Mouse (Mus musculus) hindbrain, embryonic 16.5 days (tissue): ENCODE measurements around the gene Stpg1. TPM values are rescaled to one million over a fixed set of nuclear protein-coding genes. Genes with fewer than 3 reads are reported as not detected.

Source experiments
- ATAC-seq: fragments of 200-750 bp; cut with Nextera tagmentation; 2 replicates; pipeline ENCODE4 v1.8.0; 2017; ENCODE audit warnings: moderate TSS enrichment, moderate library complexity
- H3K27ac ChIP-seq: fragments of 300-500 bp; sonication (generic); 2 replicates; pipeline ENCODE4 v1.5.1; 2014; ENCODE audit warnings: low read depth, mild to moderate bottlenecking, control low read depth, low read length, moderate library complexity
- H3K27me3 ChIP-seq: fragments of 300-500 bp; sonication (generic); replicated peaks from 2 replicates; pipeline ENCODE4 v1.6.1; 2014; ENCODE audit warnings: low read length; ENCODE audit not compliant: control insufficient read depth, insufficient read depth
- H3K36me3 ChIP-seq: fragments of 300-500 bp; sonication (generic); 2 replicates; pipeline ENCODE4 v1.6.1; 2014; ENCODE audit warnings: mild to moderate bottlenecking, low read length, moderate library complexity, mixed read lengths; ENCODE audit not compliant: control insufficient read depth, insufficient read depth
- H3K4me1 ChIP-seq: fragments of 300-500 bp; sonication (generic); 2 replicates; pipeline ENCODE4 v1.6.1; 2014; ENCODE audit warnings: low read depth, low read length; ENCODE audit not compliant: control insufficient read depth, insufficient read depth
- H3K4me2 ChIP-seq: fragments of 300-500 bp; sonication (generic); 2 replicates; pipeline ENCODE4 v1.6.1; 2014; ENCODE audit warnings: mild to moderate bottlenecking, low read length, control low read depth, moderate library complexity
- H3K4me3 ChIP-seq: fragments of 300-500 bp; sonication (generic); 2 replicates; pipeline ENCODE4 v1.5.1; 2014; ENCODE audit warnings: mild to moderate bottlenecking, low read length, control low read depth, moderate library complexity
- H3K9ac ChIP-seq: fragments of 300-500 bp; sonication (generic); 2 replicates; pipeline ENCODE4 v1.6.1; 2014; ENCODE audit warnings: low read depth, mild to moderate bottlenecking, control low read depth, low read length, moderate library complexity
- H3K9me3 ChIP-seq: fragments of 300-500 bp; sonication (generic); 2 replicates; pipeline ENCODE4 v1.6.1; 2014; ENCODE audit warnings: mild to moderate bottlenecking, low read length, moderate library complexity; ENCODE audit not compliant: control insufficient read depth
- WGBS: fragments of 180-500 bp; shearing (Covaris S2); extraction: QIAGEN DNeasy Blood & Tissue Kit; methylation state at CpG from one replicate; pipeline ENCODE4 v1.1.7; 2014; 5-methylcytosine and 5-hydroxymethylcytosine counted together
- microRNA-seq: library from miRNA; unstranded; fragments of <30 nt; microRNA quantifications from one replicate; pipeline ENCODE4, GENCODE M21; 2017
- polyA plus RNA-seq: library from polyadenylated mRNA; unstranded; fragments of >200 nt; fragmentation: Nextera tagmentation; extraction: Ambion mirVana; gene quantifications from 2 replicates; pipeline ENCODE4 v1.2.1, GENCODE M21; 2015

Stpg1 gene
- polyA plus RNA-seq, 1 experiment from 2014 or later, result 0.39 TPM

- Histone ChIP-seq H3K36me3 (no peaks in the 10 kb centered on the region), H3K9ac (no peak overlapping the region), H3K4me3 (no peak overlapping the region), H3K27ac (no peak overlapping the region), H3K27me3 (no peaks in the 10 kb centered on the region), H3K4me2 (no peak overlapping the region), H3K9me3 (no peaks in the 10 kb centered on the region), H3K4me1 (peaks cover 6% of the 10 kb centered on the region)
- WGBS, result 81% methylated on average over 5 of the region's 5 CpGs
- no peak for ATAC-seq
Observed at GRCm38 (mm10) chr4:135578490-135578889, 83.9 kb downstream of the Stpg1 start.

- H3K27me3 ChIP-seq, result no peaks in the 10 kb centered on the region
- H3K4me3 ChIP-seq, result no peak overlapping the region
- no peak overlapping the region for H3K4me2 ChIP-seq
- 57% methylated on average over 6 of the region's 6 CpGs for WGBS
- H3K9me3 ChIP-seq, result no peaks in the 10 kb centered on the region
- no peak overlapping the region for H3K9ac ChIP-seq
- H3K36me3 ChIP-seq, result no peaks in the 10 kb centered on the region
- H3K27ac ChIP-seq, result no peak overlapping the region
- H3K4me1 ChIP-seq, result no peaks in the 10 kb centered on the region
- ATAC-seq, result no peak
Observed at GRCm38 (mm10) chr4:135579695-135580094, 85.1 kb downstream of the Stpg1 start.

GRCm38 (mm10) chr4:135581222-135581910, 86.8 kb downstream of the Stpg1 start:
- no peak overlapping the region for H3K27ac ChIP-seq
- no peak for ATAC-seq
- no peak overlapping the region for H3K4me3 ChIP-seq
- H3K9ac ChIP-seq, result no peak overlapping the region
- no peaks in the 10 kb centered on the region for H3K4me1 ChIP-seq
- WGBS, result 33% methylated on average over 12 of the region's 12 CpGs
- H3K27me3 ChIP-seq, result no peaks in the 10 kb centered on the region
- H3K9me3 ChIP-seq, result no peaks in the 10 kb centered on the region
- no peak overlapping the region for H3K4me2 ChIP-seq
- no peaks in the 10 kb centered on the region for H3K36me3 ChIP-seq

- H3K4me2 ChIP-seq, result no peak overlapping the region
- no peak overlapping the region for H3K4me3 ChIP-seq
- 55% methylated on average over 4 of the region's 4 CpGs for WGBS
- no peaks in the 10 kb centered on the region for H3K36me3 ChIP-seq
- H3K27ac ChIP-seq, result no peak overlapping the region
- no peaks in the 10 kb centered on the region for H3K9me3 ChIP-seq
- no peak for ATAC-seq
- no peaks in the 10 kb centered on the region for H3K4me1 ChIP-seq
- H3K27me3 ChIP-seq, result no peaks in the 10 kb centered on the region
- H3K9ac ChIP-seq, result no peak overlapping the region
Observed at GRCm38 (mm10) chr4:135584838-135585237, 90.2 kb downstream of the Stpg1 start.

Small RNA genes within 50 kb of the gene (microRNA-seq; reads per million reads assigned to microRNA genes)
- gene Gm25317, result not detected

Other genes with a start within 250 kb of the Stpg1 start
- gene Clic4, start 222.0 kb upstream of the Stpg1 start, polyA plus RNA-seq, result 56.1 and 71.0 TPM in 2 replicates
- gene Srrm1, start 141.5 kb upstream of the Stpg1 start, polyA plus RNA-seq, result 151 and 163 TPM in 2 replicates
- 0.94 and 1.0 TPM in 2 replicates for gene Ncmap, start 96.6 kb upstream of the Stpg1 start, polyA plus RNA-seq
- gene Rcan3, start 60.9 kb upstream of the Stpg1 start, polyA plus RNA-seq, result 52.8 and 54.1 TPM in 2 replicates
- gene Nipal3, start 248 bp downstream of the Stpg1 start, polyA plus RNA-seq, result 6.8 and 10.7 TPM in 2 replicates
- gene Grhl3, start 78.8 kb downstream of the Stpg1 start, polyA plus RNA-seq, result 0.85 and 1.2 TPM in 2 replicates
- gene Ifnlr1, start 191.5 kb downstream of the Stpg1 start, polyA plus RNA-seq, result 0.26 and 0.41 TPM in 2 replicates
- gene Il22ra1, start 233.4 kb downstream of the Stpg1 start, polyA plus RNA-seq, result not detected in 2 replicates